Mouse (Mus musculus): ENCODE measurements around the gene Utp4. TPM values are rescaled to one million over a fixed set of nuclear protein-coding genes. Genes with fewer than 3 reads are reported as not detected.

Utp4 gene
- total RNA-seq, 1 experiment = 118 TPM

DNA sequence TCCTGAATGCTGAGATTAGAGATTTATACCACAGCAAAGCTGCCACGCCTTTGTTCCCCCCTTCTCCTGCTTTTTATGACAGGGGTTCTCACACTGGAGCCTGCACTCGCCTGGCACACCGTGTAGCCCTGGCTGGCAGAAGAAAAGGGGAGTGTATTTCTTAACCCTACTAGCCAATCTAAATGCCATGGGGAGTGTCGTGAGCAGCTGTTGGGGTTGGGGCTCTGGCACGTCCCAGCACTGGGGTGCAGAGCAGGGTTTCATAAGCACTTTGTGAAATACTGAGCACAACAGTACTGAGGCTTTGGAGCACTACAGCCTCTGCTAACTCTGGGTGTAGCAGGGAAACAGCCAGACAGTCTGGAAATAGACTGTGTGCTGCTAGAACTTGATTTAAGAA lies 6.0 kb downstream of the Utp4 start:
- Histone ChIP-seq H3K9ac (ENCODE audit: insufficient read depth, low read depth, low read length, poor library complexity, severe bottlenecking) (no peak overlapping the region), H3K36me3 (ENCODE audit: control insufficient read depth, insufficient read depth, low read length, poor library complexity, severe bottlenecking) (peaks cover 75% of the 10 kb centered on the region), H3K4me1 (ENCODE audit: control insufficient read depth in 2 of 2, insufficient read depth in 2 of 2, low read length in 2 of 2, poor library complexity in 1 of 2) (no peaks in the 10 kb centered on the region; a peak in 1 of 4 replicates), H3K4me3 (ENCODE audit: insufficient read depth in 1 of 2, low read depth in 1 of 2, low read length in 2 of 2, poor library complexity in 1 of 2, severe bottlenecking in 1 of 2) (no peak overlapping the region), H3K27ac (ENCODE audit: insufficient read depth, low read depth, low read length, poor library complexity, severe bottlenecking) (no peak overlapping the region), H3K9me3 (ENCODE audit: control insufficient read depth, insufficient read depth, low read depth, low read length) (no peaks in the 10 kb centered on the region)
- no peak for DNase-seq (ENCODE audit: low read depth, low spot score)
- TF ChIP-seq ZNF384 (IDR thresholded peaks at IDR 0.05; ENCODE audit: low read depth, low read length) = no peak
- no peak for TF ChIP-seq MAFK (IDR thresholded peaks at IDR 0.05; ENCODE audit: insufficient read depth, low read depth, low read length)
- TF ChIP-seq HCFC1 (IDR thresholded peaks at IDR 0.05; ENCODE audit: borderline replicate concordance, insufficient read depth, low read length) = no peak
- TF ChIP-seq CHD2 (IDR thresholded peaks at IDR 0.05; ENCODE audit: low read depth, low read length) = no peak
- TF ChIP-seq ZC3H11A (IDR thresholded peaks at IDR 0.05; ENCODE audit: borderline replicate concordance, low read depth, low read length) = no peak
- in situ Hi-C loops (cut with MboI; ENCODE audit: low sequenced_read_pairs in 2 of 2, unreplicated experiment in 2 of 2) = loop anchor here in 1 of 2 experiments (25.0 kb wide), 1 partner anchor 187 kb away; no protein-coding TSS in a partner anchor

- in situ Hi-C loops (cut with MboI; ENCODE audit: low sequenced_read_pairs in 2 of 2, unreplicated experiment in 2 of 2) = no loop called here
- Histone ChIP-seq H3K27ac (ENCODE audit: insufficient read depth, low read depth, low read length, poor library complexity, severe bottlenecking) (no peak overlapping the region), H3K9ac (ENCODE audit: insufficient read depth, low read depth, low read length, poor library complexity, severe bottlenecking) (no peak overlapping the region), H3K4me3 (ENCODE audit: insufficient read depth in 1 of 2, low read depth in 1 of 2, low read length in 2 of 2, poor library complexity in 1 of 2, severe bottlenecking in 1 of 2) (no peak overlapping the region), H3K36me3 (ENCODE audit: control insufficient read depth, insufficient read depth, low read length, poor library complexity, severe bottlenecking) (peaks cover 64% of the 10 kb centered on the region), H3K9me3 (ENCODE audit: control insufficient read depth, insufficient read depth, low read depth, low read length) (no peaks in the 10 kb centered on the region), H3K4me1 (ENCODE audit: control insufficient read depth in 2 of 2, insufficient read depth in 2 of 2, low read length in 2 of 2, poor library complexity in 1 of 2) (peaks cover 6 to 8% of the 10 kb centered on the region in 2 experiments)
- DNase-seq (ENCODE audit: low read depth, low spot score) = no peak
- TF ChIP-seq CHD2 (IDR thresholded peaks at IDR 0.05; ENCODE audit: low read depth, low read length) (no peak), MAFK (IDR thresholded peaks at IDR 0.05; ENCODE audit: insufficient read depth, low read depth, low read length) (no peak), ZC3H11A (IDR thresholded peaks at IDR 0.05; ENCODE audit: borderline replicate concordance, low read depth, low read length) (no peak), ZNF384 (IDR thresholded peaks at IDR 0.05; ENCODE audit: low read depth, low read length) (no peak)
Measured at GRCm38 (mm10) chr8:106905727-106906480, 12.5 kb downstream of the Utp4 start.

DNA sequence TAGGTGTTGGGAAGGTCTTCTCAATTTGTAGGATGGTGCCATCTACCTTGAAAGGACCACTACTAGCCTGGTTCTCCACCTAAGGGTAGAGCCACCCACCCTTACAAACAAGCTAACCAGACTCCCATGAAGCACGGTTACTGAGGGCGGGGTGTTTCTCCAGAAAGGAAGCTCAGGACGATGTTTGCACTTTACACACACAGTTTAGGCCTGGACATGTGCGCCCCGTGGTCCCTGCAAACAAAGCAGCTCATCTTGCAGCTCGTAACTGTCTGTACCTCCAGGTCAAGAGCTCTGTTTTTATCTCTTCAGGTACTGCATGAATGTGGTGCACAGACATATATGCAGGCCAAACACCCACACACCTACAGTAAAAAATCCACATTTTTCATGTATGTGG lies 13.2 kb downstream of the Utp4 start:
- no peak for DNase-seq (ENCODE audit: low read depth, low spot score)

DNA sequence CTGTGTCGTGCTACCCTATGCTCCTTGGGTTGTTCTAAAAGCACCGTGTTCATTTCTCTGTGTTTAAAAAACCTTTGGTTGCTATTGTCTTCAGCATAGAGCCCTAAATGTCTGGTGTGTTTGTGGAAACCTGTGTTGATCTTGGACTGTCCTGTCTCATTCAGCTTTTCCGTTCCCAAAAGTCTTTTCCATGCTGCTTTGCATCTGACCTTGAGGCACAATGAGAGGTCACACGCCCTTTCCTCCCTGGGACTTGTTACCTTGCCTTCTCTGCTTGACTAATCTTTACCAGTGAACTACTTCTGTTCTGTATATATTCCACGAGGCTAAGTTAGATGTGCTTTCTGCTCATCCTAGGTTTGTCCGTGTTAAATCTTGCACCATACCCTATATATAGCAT lies 14.0 kb downstream of the Utp4 start:
- H3K36me3 ChIP-seq (ENCODE audit: control insufficient read depth, insufficient read depth, low read length, poor library complexity, severe bottlenecking) = peaks cover 65% of the 10 kb centered on the region
- no peak overlapping the region for H3K9ac ChIP-seq (ENCODE audit: insufficient read depth, low read depth, low read length, poor library complexity, severe bottlenecking)
- peaks cover 6 to 8% of the 10 kb centered on the region in 2 experiments for H3K4me1 ChIP-seq (ENCODE audit: control insufficient read depth in 2 of 2, insufficient read depth in 2 of 2, low read length in 2 of 2, poor library complexity in 1 of 2)
- TF ChIP-seq HCFC1 (IDR thresholded peaks at IDR 0.05; ENCODE audit: borderline replicate concordance, insufficient read depth, low read length) = no peak
- TF ChIP-seq ZC3H11A (IDR thresholded peaks at IDR 0.05; ENCODE audit: borderline replicate concordance, low read depth, low read length) = no peak
- TF ChIP-seq CHD2 (IDR thresholded peaks at IDR 0.05; ENCODE audit: low read depth, low read length) = no peak
- no peak for TF ChIP-seq ZNF384 (IDR thresholded peaks at IDR 0.05; ENCODE audit: low read depth, low read length)
- TF ChIP-seq MAFK (IDR thresholded peaks at IDR 0.05; ENCODE audit: insufficient read depth, low read depth, low read length) = no peak
- no peak overlapping the region for H3K27ac ChIP-seq (ENCODE audit: insufficient read depth, low read depth, low read length, poor library complexity, severe bottlenecking)
- DNase-seq (ENCODE audit: low read depth, low spot score) = no peak
- no peak overlapping the region for H3K4me3 ChIP-seq (ENCODE audit: insufficient read depth in 1 of 2, low read depth in 1 of 2, low read length in 2 of 2, poor library complexity in 1 of 2, severe bottlenecking in 1 of 2)
- in situ Hi-C loops (cut with MboI; ENCODE audit: low sequenced_read_pairs in 2 of 2, unreplicated experiment in 2 of 2) = no loop called here
- H3K9me3 ChIP-seq (ENCODE audit: control insufficient read depth, insufficient read depth, low read depth, low read length) = no peaks in the 10 kb centered on the region

More for the DNA sequence above, 13.2 kb downstream of the Utp4 start:
- TF ChIP-seq CHD2 (IDR thresholded peaks at IDR 0.05; ENCODE audit: low read depth, low read length) (no peak), HCFC1 (IDR thresholded peaks at IDR 0.05; ENCODE audit: borderline replicate concordance, insufficient read depth, low read length) (no peak), ZC3H11A (IDR thresholded peaks at IDR 0.05; ENCODE audit: borderline replicate concordance, low read depth, low read length) (no peak), MAFK (IDR thresholded peaks at IDR 0.05; ENCODE audit: insufficient read depth, low read depth, low read length) (no peak)
- Histone ChIP-seq H3K9me3 (ENCODE audit: control insufficient read depth, insufficient read depth, low read depth, low read length) (no peaks in the 10 kb centered on the region), H3K36me3 (ENCODE audit: control insufficient read depth, insufficient read depth, low read length, poor library complexity, severe bottlenecking) (peaks cover 65% of the 10 kb centered on the region), H3K4me1 (ENCODE audit: control insufficient read depth in 2 of 2, insufficient read depth in 2 of 2, low read length in 2 of 2, poor library complexity in 1 of 2) (peaks cover 6 to 8% of the 10 kb centered on the region in 2 experiments), H3K9ac (ENCODE audit: insufficient read depth, low read depth, low read length, poor library complexity, severe bottlenecking) (no peak overlapping the region), H3K4me3 (ENCODE audit: insufficient read depth in 1 of 2, low read depth in 1 of 2, low read length in 2 of 2, poor library complexity in 1 of 2, severe bottlenecking in 1 of 2) (no peak overlapping the region), H3K27ac (ENCODE audit: insufficient read depth, low read depth, low read length, poor library complexity, severe bottlenecking) (no peak overlapping the region)
- in situ Hi-C loops (cut with MboI; ENCODE audit: low sequenced_read_pairs in 2 of 2, unreplicated experiment in 2 of 2) = no loop called here

Measured in ES-E14 (cell line).